Mouse (Mus musculus) heart, adult 8-10 months (tissue): ENCODE results near the gene Fpr1. TPM values are rescaled to one million over a fixed set of nuclear protein-coding genes. Genes with fewer than 3 reads are reported as not detected.
"Not testable (repeated sequence)": the region's sequence is repeated elsewhere in the genome, so short reads cannot be mapped to it uniquely, and the experiment has no call there.

Experiments
- DNase-seq: peaks from one replicate; pipeline ENCODE4 v3.0.0; 2022; ENCODE audit warnings: low spot score
- total RNA-seq, 4 experiments: library from RNA; stranded (reverse); gene quantifications; 2 replicates each; pipeline ENCODE4 v1.2.4; 2022

Fpr1 gene
- total RNA-seq: not detected

- DNase-seq: no peak
Observed at GRCm38 (mm10) chr17:17883840-17884239, at the start of gene Fpr1. TSS of gene Fpr1 (minus strand) at chr17:17883940.

- no peak for DNase-seq
Observed at GRCm38 (mm10) chr17:17917782-17918181, 34.0 kb upstream of the Fpr1 start.

DNA sequence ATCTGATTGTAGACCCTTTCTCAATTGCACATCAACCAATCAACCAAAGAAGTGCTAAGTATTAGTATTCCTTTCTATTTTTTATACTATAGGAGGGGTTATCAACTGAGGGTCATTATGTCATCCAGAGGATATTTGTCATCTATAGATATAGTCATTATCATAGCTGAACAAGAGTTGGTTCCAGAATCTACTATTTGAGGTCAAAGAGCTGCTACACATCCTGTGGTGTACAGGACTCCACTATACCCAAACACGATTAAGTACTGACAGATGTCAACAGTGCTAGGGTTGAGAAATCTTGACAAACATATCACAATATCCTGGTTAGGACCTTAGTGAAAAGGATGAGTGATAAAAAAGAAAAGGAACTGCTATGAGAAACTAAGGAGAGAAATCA, 33.6 kb upstream of the Fpr1 start:
- no peak for DNase-seq

GRCm38 (mm10) chr17:17912618-17913017, 28.9 kb upstream of the Fpr1 start:
- DNase-seq: not testable (repeated sequence)

GRCm38 (mm10) chr17:17909636-17910421, 26.1 kb upstream of the Fpr1 start:
- peak; percentile 65 for DNase-seq

DNA sequence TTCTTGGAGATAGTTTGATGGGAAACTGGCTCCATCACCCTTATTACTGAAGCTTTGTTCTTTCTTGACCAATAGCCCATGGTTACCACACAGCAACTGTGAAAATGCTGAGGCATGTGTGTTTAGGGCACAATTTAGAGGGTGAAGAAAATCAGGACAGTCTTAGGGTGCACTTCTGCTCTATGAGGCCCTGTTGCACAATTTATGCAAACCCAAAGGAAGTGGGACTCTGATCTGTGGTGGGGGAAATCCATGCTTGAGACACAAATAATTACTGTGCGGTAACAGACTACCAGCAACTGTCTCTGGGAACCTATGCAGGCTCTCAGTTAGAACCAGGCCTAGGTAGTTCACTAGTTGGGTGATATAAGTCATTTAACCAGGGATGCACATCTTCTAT, 17.0 kb upstream of the Fpr1 start:
- no peak for DNase-seq

- no peak for DNase-seq
Observed at GRCm38 (mm10) chr17:17899268-17899667, 15.5 kb upstream of the Fpr1 start.

DNA sequence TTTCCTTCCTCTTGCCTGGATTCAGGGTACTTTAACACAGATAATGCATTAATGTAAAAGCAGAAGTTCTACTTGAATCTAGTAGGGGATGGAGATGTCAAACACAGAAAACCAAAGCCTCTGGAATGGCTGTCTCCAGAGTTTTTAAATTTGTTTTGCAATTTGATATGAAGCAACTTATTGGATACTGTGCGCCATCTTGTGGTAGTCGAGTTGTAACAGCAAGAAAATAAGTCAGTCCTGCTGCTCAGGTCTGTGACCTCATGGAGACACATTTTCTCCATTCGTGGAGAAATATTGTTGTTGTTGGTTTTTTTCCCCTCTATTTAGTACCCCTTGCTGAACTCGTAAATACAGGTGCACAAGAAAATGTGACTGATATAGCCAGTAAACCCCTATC, 12.3 kb upstream of the Fpr1 start:
- DNase-seq: peak; percentile 52

DNA sequence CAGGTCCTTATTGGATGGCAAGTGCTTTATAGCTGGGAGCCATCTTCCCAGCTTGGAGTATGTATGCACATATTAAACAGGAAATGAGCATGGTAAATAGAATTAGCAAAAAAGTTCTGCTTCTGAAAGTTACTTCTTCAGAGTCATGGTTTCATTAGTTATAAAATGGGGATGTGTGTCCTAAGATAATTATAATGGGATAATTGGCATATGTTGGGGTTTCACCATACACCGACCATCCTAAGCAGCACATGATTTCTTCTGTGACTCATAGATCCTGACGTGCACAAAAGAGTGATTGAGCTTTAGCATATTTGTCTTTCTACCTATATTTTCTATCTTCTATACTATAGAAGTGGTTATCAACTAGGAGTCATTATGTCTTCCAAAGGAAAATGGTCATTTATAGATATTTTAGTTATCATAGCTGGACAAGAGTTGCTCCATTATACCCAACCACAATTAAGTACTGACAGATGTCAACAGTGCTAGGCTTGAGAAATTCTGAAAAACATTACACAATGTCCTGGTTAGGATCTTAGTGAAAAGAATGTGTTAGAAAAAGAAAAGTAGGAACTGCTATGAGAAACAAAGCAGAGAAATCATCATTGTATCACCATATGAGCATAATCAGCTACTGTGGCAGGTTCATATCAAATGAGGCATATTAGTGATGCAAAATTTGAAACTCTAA, 6.1 kb upstream of the Fpr1 start:
- DNase-seq: no peak

DNA sequence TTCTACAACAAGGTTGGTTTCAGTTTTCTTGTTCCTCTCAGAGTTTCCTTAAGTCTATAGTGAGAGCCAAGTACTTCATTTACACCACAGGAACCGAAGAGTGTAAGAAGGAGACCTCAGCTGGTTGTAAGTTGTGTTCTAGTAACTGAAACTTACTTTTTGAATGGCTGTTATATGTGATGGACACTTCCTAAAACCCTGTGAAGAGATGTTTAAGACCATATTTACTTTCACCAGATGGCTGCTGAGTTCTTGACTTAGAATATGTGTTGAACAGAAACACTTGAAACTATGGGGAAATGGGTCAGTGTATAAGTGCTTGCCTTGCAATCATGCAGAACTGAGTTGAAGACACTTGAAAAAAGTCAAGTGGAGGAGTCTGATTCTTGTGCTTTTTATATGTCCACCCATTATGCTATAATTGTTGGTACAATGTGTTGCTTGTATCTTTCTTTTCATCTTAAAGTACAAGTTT, 4.1 kb upstream of the Fpr1 start, which contains the start of the genes Fpr2 and Fpr3:
Gene Fpr2 (plus strand): TSS at position 51 of the 475 bp plus-strand sequence.
Gene Fpr3 (plus strand): TSS at position 79 of the 475 bp plus-strand sequence.
- DNase-seq: no peak

DNA sequence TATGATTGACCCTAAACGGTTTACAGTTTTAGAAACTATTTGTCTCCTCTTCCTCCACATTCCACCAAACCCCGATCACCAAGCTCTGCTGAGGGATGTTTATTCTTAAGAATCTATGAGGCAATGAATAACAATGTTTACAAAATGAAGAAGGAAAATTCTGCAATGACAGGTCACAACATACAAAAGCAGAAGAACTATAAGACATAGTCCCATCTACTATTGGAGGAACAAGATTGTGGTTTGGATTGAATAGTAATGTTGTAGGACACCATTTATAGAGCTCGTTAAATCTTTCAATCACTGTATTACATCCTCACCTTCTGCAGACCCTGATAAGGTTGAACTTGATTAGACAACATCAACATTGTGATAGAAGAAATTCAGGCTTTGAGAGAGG, 1.1 kb downstream of the Fpr1 start:
- no peak for DNase-seq

GRCm38 (mm10) chr17:17879347-17879746, 4.4 kb downstream of the Fpr1 start:
- no peak for DNase-seq

- DNase-seq: peak; percentile 35
Observed at GRCm38 (mm10) chr17:17871697-17872096, 12.0 kb downstream of the Fpr1 start.

GRCm38 (mm10) chr17:17870892-17871550, 12.7 kb downstream of the Fpr1 start:
- no peak for DNase-seq

DNA sequence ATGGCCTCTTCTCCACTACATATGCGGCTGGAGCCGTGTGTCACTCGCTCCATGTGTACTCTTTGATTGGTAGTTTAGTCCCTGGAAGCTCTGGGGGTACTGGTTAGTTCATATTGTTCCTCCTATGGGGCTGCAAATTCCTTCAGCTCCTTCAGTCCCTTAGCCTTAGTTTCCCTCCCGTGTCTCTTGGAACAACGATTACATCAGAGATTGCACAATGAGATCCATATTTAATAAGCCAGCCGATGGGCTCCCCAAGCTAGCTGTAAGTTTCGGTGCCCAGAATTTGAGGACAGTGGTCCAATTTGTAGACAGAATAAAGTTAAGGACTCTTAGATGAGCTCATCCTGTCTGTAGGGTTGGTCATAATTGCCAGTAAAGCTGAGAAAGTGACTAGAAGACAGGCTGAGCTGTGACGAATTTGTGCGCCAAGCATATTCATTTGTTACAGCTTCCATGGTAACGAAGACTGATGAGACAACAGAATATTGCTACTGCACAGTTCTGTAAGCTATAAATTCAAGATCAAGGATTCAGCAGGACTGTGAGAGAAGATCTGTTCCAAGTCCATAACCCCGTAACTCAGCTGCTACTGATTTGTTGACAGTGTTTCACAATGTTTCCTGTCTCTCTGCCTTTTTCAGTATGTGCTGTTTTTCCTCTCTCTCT, 16.8 kb downstream of the Fpr1 start:
- peak; percentile 33 for DNase-seq

DNA sequence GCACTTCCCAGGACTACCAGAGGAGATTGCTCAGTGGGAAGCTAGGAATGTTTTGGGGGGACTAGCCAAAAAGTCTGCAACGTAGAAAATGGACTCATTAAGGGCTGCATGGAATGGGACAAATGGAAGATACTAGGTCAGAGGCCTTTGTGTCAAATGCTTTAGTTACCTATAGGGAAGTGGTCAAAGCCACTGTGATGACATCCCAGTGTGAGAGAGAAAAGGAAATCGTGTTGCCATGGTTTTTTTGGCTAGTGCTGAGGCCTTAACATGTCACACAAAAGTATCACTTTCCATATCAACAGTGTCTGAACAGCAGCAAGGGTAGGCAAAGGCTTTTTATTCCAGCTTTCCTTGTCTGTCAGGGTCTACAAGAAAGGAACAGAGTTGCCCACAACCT, 18.6 kb downstream of the Fpr1 start:
- no peak for DNase-seq

DNA sequence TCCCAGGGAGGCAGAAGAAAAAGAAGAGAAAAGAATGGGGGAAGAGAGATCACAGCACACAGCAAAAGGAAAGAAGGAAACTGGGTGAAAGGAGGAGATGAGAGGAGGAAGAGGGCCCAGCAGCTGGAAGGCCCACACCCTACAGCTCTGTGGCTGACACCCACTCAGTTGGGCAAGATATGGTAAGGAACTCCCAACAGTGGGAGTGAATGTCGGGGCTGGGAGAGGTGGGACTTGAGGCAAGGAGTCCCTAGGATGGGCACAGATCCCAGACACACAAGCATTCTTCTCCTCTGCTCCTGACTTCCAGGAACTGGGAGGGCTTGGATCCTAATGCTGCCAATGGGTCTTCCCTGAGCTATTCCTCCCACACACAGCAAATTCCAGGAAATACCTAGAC, 21.4 kb downstream of the Fpr1 start:
- DNase-seq: no peak

DNA sequence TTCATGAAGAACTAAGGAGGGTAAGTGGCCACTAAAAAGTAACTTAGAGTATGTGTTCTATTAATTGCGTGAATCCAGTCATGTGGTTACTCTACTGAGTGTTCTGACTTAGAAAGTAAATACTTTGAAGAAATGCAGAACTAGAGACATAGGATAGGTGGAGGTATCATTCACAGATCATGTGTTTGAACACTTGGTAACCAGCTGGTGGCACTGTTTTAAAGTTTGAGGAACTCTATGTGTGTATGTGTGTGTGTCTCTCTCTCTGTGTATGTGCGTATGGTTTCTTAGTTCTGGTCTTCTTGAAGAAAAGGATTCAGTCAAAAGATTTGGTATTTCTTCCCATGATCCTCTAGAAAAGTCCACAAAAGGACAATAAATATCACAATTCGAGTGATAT, 23.6 kb downstream of the Fpr1 start:
- no peak for DNase-seq

DNA sequence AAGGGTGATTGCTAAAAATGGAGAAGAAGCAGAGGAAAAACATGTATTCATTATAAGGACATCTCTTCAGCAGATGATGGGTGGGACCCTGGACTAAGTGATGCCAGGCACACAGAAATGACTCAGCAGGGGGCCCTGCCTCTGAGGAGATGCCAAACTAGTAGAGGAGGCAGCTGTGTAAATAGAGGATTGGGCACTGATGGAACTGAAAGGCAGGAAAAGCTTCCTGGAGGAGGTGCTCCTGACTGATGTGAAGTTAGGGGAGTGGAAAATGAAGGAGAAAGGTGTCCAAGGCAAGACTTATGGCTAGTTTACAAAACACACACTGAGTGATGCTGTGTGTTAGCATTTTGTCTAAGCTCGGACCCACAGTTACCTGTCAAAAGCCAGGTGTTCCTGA, 26.3 kb downstream of the Fpr1 start:
- DNase-seq: no peak

DNA sequence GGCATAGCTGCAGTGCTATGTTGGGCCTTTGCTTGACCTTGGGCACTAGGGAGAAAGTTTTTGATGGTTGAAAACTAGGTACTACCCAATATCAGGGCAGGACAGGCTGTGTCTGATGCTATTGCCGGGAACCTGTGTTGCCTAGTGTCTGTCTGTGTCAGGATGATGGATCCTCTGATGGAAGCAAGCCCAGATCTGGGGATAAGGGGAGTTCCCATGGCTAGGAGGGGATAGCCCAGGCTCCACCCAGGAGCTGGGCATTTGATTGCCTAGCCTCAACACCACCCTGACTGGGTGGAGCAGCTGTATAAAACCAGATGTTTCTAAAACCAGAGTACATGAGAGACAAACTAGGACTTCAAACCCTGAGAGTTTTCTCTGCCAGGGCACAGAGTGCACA, 27.1 kb downstream of the Fpr1 start:
- no peak for DNase-seq

DNA sequence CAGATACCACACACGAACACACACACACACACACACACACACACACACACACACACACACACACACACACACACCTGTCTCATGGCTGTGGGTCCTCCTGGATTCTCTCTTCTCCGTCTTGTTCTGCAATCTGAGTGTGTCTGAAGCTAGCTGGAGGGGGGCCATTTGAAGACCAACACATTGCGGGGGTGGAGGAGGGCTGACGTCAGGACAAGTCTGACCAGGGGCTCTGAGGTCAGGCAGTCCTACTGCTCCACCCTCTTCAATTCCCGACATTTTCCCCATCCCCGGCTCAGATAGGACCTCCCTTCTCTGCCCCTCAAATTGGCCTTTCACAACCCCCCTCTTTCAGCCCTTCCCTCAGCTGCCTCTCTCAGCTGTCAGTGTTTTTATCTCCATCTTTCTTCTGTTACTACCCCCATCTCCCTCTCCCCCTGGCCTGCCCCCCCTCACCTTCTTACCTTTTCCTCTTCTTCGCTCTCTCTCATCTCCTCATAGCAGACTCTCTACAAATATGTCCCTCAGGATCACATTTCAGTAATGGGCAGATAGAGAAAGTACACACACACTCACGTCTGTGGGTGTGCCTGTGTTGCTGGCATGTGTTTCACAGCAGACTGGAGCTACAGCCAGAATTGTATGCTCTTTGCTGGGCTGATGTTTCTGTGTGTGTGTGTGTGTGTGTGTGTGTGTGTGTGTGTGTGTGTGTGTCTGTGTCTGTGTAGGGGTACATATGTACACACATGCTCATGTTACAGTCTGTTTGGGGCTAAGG, 28.5 kb downstream of the Fpr1 start, which contains the start of gene Has1:
Gene Has1 (minus strand): TSS at position 142 of the 775 bp plus-strand sequence.
- no peak for DNase-seq
